Mouse (Mus musculus): ENCODE results near the gene C2cd6. TPM values are rescaled to one million over a fixed set of nuclear protein-coding genes. Genes with fewer than 3 reads are reported as not detected.

Gene C2cd6
- not detected for total RNA-seq (2018; cell fraction: chromatin; rRNA removed)
- total RNA-seq (2018; cell fraction: cytosol; rRNA removed), result not detected
- not detected for total RNA-seq (2018; cell fraction: nucleus; rRNA removed)
- not detected in 3 replicates for polyA plus RNA-seq (2018)

DNA sequence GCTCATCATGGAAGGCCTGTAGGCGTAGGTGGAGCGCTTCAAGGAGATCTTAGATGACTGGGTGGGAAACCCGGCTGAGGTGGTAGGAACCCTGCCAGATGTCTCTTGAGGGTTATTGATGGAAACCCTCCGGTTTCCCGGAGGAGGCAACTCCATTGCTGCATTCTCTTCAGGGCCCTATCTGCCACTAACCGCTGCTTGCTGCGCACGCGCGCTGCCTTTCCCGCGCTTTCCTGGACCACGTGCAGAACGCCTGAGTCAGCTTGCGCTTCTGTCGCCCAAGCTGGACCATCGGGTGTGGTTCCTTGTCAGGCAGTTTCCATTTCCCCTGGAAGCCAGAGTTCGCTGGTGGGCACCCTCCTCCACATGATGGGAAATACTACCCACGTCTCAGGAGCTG lies at the start of gene C2cd6:
Gene C2cd6, minus strand, starts transcription at position 196 of the 400 bp plus-strand sequence.
- H3K36me3 ChIP-seq (ENCODE audit: inconsistent target), result no peaks in the 10 kb centered on the region
- no peaks in the 10 kb centered on the region for H3K79me2 ChIP-seq (ENCODE audit: inconsistent target)
- 90% methylated on average over 18 of the region's 19 CpGs for WGBS (ENCODE audit: missing documents)
- no peak within 1 kb of the TSS for H3K27ac ChIP-seq
- no peak within 1 kb of the TSS for H3K4me3 ChIP-seq (ENCODE audit: inconsistent target)

- no peaks in the 10 kb centered on the region for H3K36me3 ChIP-seq (ENCODE audit: inconsistent target)
- H3K79me2 ChIP-seq (ENCODE audit: inconsistent target), result no peaks in the 10 kb centered on the region
- no peak overlapping the region for H3K27ac ChIP-seq
- no peak overlapping the region for H3K4me3 ChIP-seq (ENCODE audit: inconsistent target)
Measured at GRCm38 (mm10) chr1:59142809-59143208, 48.1 kb upstream of the C2cd6 start.

DNA sequence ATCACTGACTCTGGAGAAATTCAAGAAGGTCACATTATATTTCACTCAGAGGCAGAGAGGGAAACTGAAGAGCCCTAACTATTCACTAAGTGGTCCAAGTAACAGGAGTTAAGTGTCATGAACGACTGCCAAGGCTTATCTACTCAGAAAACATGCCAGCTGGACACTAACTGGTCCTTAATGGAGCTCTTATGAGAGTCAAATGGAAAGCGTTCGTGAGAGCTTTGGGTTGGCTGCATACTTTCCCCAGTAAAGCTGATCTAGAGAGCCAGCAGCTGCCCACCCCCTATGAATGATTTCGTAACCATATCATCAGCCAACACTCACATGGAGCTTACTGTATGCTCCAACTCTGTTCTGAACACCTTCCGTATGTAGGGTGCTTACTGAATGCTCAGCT lies 39.7 kb upstream of the C2cd6 start:
- H3K79me2 ChIP-seq (ENCODE audit: inconsistent target), result no peaks in the 10 kb centered on the region
- H3K4me3 ChIP-seq (ENCODE audit: inconsistent target), result no peak overlapping the region
- H3K27ac ChIP-seq, result no peak overlapping the region
- no peaks in the 10 kb centered on the region for H3K36me3 ChIP-seq (ENCODE audit: inconsistent target)
- WGBS (ENCODE audit: missing documents), result 89% methylated on average over 5 of the region's 5 CpGs

DNA sequence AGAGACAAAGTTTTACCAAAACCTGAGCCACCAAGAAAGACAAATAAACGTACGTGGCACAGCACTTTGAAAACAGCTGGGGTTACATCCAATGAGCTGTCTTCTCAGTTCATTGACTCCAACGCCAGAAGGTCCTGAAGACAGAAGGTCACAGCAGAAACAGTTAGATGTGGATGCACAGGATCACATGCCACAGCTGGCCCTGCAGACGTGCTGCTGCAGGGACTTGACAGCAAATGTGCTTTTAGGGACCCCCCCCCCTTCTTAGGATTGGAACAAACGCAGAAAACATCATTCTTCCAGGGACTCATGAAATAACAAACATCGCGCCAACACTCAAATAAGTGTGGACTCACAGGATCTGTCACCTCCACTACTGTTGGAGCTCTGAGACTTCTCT lies 34.2 kb upstream of the C2cd6 start:
- no peaks in the 10 kb centered on the region for H3K79me2 ChIP-seq (ENCODE audit: inconsistent target)
- H3K27ac ChIP-seq, result no peak overlapping the region
- H3K36me3 ChIP-seq (ENCODE audit: inconsistent target), result no peaks in the 10 kb centered on the region
- no peak overlapping the region for H3K4me3 ChIP-seq (ENCODE audit: inconsistent target)
- WGBS (ENCODE audit: missing documents), result 95% methylated on average over 7 of the region's 7 CpGs

DNA sequence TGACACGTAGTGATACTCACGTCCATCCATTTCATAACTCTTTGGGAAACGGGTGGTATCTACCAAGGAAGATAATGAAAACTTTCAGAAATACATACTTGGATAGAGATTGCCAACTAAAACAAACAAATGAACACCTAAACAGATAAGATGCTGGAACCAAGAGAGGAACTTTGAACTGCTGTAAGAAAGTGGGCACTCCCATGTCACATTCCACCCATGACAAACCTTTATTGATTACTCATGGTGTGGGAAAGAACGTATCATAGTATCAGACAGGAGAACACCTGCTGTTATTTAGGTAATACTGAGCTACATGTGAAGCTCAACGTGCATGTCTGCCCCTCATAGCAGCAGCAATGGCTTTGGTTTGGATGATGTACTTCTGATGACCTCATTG lies 30.9 kb upstream of the C2cd6 start:
- 86% methylated on average over 5 of the region's 5 CpGs for WGBS (ENCODE audit: missing documents)
- H3K27ac ChIP-seq, result no peak overlapping the region
- no peak overlapping the region for H3K4me3 ChIP-seq (ENCODE audit: inconsistent target)
- no peaks in the 10 kb centered on the region for H3K79me2 ChIP-seq (ENCODE audit: inconsistent target)
- H3K36me3 ChIP-seq (ENCODE audit: inconsistent target), result no peaks in the 10 kb centered on the region

- Histone ChIP-seq H3K4me3 (ENCODE audit: inconsistent target) (peak within 1 kb of the TSS; percentile 47), H3K36me3 (ENCODE audit: inconsistent target) (no peaks in the 10 kb centered on the region), H3K79me2 (ENCODE audit: inconsistent target) (no peaks in the 10 kb centered on the region), H3K27ac (no peak within 1 kb of the TSS)
- WGBS (ENCODE audit: missing documents), result 0% methylated on average over 66 of the region's 74 CpGs
Measured at GRCm38 (mm10) chr1:59119720-59120457, 25.2 kb upstream of the C2cd6 start, which contains the start of gene Tmem237. Gene Tmem237 (minus strand): TSS chr1:59120408.

- Histone ChIP-seq H3K36me3 (ENCODE audit: inconsistent target) (no peaks in the 10 kb centered on the region), H3K27ac (no peak overlapping the region), H3K79me2 (ENCODE audit: inconsistent target) (no peaks in the 10 kb centered on the region), H3K4me3 (ENCODE audit: inconsistent target) (no peak overlapping the region)
- WGBS (ENCODE audit: missing documents), result 96% methylated on average over 8 of the region's 8 CpGs
Measured at GRCm38 (mm10) chr1:59110524-59110923, 15.8 kb upstream of the C2cd6 start.

DNA sequence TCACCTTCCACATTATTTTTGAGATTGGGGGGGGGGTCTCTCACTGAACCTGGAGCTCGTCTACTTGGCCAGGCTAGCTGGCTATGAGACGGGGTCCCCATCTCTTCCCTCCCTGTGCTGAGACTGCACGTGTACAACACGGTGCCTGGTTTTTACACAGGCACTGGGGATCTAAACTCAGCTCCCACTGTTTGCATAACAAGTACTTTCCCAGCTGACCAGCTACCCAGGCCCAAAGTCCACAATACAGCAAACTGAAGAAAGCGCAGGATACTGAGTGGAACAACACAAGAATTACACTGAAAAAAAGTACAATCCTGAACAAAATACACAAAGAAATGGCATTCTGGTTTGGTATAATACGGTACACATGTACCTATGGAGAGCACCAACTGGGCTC lies 7.4 kb upstream of the C2cd6 start:
- Histone ChIP-seq H3K27ac (no peak overlapping the region), H3K36me3 (ENCODE audit: inconsistent target) (no peaks in the 10 kb centered on the region), H3K4me3 (ENCODE audit: inconsistent target) (no peak overlapping the region), H3K79me2 (ENCODE audit: inconsistent target) (no peaks in the 10 kb centered on the region)
- 94% methylated on average over 6 of the region's 6 CpGs for WGBS (ENCODE audit: missing documents)

DNA sequence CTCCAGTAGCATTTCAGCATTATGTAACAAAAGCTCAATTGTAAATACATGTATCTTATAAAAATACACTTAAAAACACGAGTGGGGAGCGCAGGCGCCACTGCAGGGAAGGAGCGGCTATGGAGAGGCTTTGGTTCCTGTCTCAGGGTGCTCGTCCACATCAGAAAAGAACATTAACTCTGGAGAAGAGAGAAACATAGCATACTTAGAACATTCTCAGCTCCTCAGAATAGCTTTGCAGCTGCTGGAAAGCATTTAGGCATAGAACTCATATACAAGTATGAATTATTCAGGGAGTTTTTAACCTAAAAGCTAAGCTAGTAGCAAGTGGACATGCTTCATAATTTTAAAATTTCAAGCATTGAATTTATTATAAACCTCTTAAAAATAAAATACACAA lies 6.3 kb upstream of the C2cd6 start:
- Histone ChIP-seq H3K27ac (no peak overlapping the region), H3K79me2 (ENCODE audit: inconsistent target) (no peaks in the 10 kb centered on the region), H3K36me3 (ENCODE audit: inconsistent target) (no peaks in the 10 kb centered on the region), H3K4me3 (ENCODE audit: inconsistent target) (no peak overlapping the region)
- 97% methylated on average over 5 of the region's 5 CpGs for WGBS (ENCODE audit: missing documents)

DNA sequence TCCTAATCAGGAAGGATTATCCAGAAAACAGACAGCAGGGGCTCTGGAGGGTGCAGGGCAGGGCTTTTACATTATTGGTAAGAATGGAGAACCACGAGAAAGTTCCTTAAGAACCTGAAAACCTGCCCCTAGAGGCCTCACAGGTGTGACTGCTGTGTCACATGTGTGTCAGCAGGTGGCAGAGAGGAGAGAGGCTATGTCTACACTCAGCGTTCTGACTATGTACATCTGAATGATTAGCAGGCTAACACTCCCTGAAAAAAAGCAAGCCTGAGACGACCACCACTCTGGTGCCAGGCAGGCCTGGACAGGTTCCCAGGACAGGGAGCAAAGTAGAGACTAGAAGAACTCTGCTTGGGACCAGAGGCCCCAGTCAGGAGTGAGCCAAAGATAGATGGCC lies 23.8 kb downstream of the C2cd6 start:
- H3K4me3 ChIP-seq (ENCODE audit: inconsistent target), result no peak overlapping the region
- H3K36me3 ChIP-seq (ENCODE audit: inconsistent target), result no peaks in the 10 kb centered on the region
- H3K27ac ChIP-seq, result no peak overlapping the region
- no peaks in the 10 kb centered on the region for H3K79me2 ChIP-seq (ENCODE audit: inconsistent target)
- WGBS (ENCODE audit: missing documents), result 19% methylated on average over 3 of the region's 3 CpGs

DNA sequence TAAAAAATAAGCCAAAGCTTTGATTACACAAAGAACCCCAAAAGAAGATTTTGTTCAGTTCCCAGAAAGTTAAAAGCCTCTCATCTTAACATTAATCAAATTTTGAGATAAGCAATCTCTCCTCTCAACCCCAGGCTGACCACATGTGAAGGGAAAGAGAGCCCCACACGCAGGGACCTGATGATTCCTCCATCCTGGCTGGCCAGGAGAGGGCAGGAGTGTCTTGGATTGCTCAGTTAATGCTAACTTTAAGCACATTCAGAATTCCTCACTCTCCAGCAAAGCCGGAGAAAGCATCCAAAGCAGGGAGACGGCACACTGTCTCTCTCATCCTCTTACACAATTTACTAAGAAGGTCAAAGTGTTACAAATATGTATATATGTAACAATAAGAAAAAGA lies 26.7 kb downstream of the C2cd6 start:
- 57% methylated on average over 3 of the region's 3 CpGs for WGBS (ENCODE audit: missing documents)
- no peaks in the 10 kb centered on the region for H3K79me2 ChIP-seq (ENCODE audit: inconsistent target)
- no peaks in the 10 kb centered on the region for H3K36me3 ChIP-seq (ENCODE audit: inconsistent target)
- no peak overlapping the region for H3K27ac ChIP-seq
- H3K4me3 ChIP-seq (ENCODE audit: inconsistent target), result no peak overlapping the region

- Histone ChIP-seq H3K36me3 (ENCODE audit: inconsistent target) (no peaks in the 10 kb centered on the region), H3K27ac (no peak overlapping the region), H3K4me3 (ENCODE audit: inconsistent target) (no peak overlapping the region), H3K79me2 (ENCODE audit: inconsistent target) (no peaks in the 10 kb centered on the region)
- WGBS (ENCODE audit: missing documents), result 65% methylated on average over 3 of the region's 3 CpGs
Measured at GRCm38 (mm10) chr1:59063697-59064096, 31.0 kb downstream of the C2cd6 start.

GRCm38 (mm10) chr1:59056955-59057354 lies 37.7 kb downstream of the C2cd6 start:
- H3K27ac ChIP-seq, result no peak overlapping the region
- no peak overlapping the region for H3K4me3 ChIP-seq (ENCODE audit: inconsistent target)
- 93% methylated on average over 2 of the region's 2 CpGs for WGBS (ENCODE audit: missing documents)
- H3K36me3 ChIP-seq (ENCODE audit: inconsistent target), result no peaks in the 10 kb centered on the region
- no peaks in the 10 kb centered on the region for H3K79me2 ChIP-seq (ENCODE audit: inconsistent target)

- Histone ChIP-seq H3K27ac (no peak overlapping the region), H3K36me3 (ENCODE audit: inconsistent target) (no peaks in the 10 kb centered on the region), H3K4me3 (ENCODE audit: inconsistent target) (no peak overlapping the region), H3K79me2 (ENCODE audit: inconsistent target) (no peaks in the 10 kb centered on the region)
- WGBS (ENCODE audit: missing documents), result 60% methylated on average over 2 of the region's 2 CpGs
Measured at GRCm38 (mm10) chr1:59051306-59051705, 43.4 kb downstream of the C2cd6 start.

DNA sequence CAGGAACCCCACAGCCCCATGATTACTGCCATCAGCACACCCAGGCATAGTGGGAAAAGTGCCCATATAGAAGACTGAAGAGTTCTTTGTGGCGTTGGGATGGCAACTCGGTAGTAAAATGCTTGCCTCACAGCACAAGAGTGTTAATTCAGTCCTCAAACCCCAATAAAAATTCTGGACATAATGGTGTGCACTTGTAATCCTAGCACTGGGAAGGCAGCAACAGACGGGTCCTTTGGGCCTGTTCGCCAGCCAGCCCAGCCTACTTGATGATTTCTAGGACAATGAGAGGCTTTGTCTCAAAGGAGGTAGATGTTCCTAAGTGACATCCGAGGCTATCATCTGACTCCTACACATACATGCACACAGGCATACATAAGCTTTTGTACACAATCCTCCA lies 57.0 kb downstream of the C2cd6 start:
- no peaks in the 10 kb centered on the region for H3K36me3 ChIP-seq (ENCODE audit: inconsistent target)
- H3K27ac ChIP-seq, result no peak overlapping the region
- no peak overlapping the region for H3K4me3 ChIP-seq (ENCODE audit: inconsistent target)
- WGBS (ENCODE audit: missing documents), result 88% methylated on average over 5 of the region's 5 CpGs
- no peaks in the 10 kb centered on the region for H3K79me2 ChIP-seq (ENCODE audit: inconsistent target)

DNA sequence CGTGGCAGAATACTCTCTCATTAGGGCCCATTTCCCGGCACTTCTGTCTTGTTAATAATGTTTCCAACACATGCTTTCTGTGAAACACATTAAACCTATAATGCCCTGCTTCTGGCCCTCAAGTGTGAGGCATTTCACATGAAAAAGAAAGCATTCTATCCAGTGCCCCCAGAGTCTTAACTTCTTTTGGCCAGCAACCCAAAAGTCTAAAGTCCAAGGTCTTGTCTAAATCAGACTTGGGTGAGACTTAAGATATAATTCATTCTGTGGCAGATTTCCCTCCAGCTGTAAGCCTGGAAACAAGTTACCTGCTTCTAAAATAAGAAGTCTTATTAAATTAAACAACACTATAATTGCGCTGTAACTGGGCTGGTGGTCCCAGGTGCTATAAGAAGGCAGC lies 73.1 kb downstream of the C2cd6 start:
- Histone ChIP-seq H3K79me2 (ENCODE audit: inconsistent target) (no peaks in the 10 kb centered on the region), H3K36me3 (ENCODE audit: inconsistent target) (no peaks in the 10 kb centered on the region), H3K27ac (no peak overlapping the region), H3K4me3 (ENCODE audit: inconsistent target) (no peak overlapping the region)
- WGBS (ENCODE audit: missing documents), result 81% methylated on average over 3 of the region's 3 CpGs
